Mouse (Mus musculus) adrenal gland, adult 18-20 months (tissue): ENCODE results near the gene Scfd2. TPM values are rescaled to one million over a fixed set of nuclear protein-coding genes. Genes with fewer than 3 reads are reported as not detected.

Source experiments
- DNase-seq, 2 experiments: peaks; one replicate each; pipeline ENCODE4 v3.0.0; 2021 to 2022; ENCODE audit warnings: low spot score in 2 of 2
- total RNA-seq, 2 experiments: library from RNA; stranded (reverse); gene quantifications; 1 replicate in 1 of 2; 2 replicates in 1 of 2; pipeline ENCODE4 v1.2.3; 2021

Gene Scfd2
- total RNA-seq, 2 experiments from 2014 or later = 15.9 to 23.1 TPM

- DNase-seq = no peak
These were observed 285.1 kb downstream of the Scfd2 start for GRCm38 (mm10) chr5:74246453-74246852.

DNA sequence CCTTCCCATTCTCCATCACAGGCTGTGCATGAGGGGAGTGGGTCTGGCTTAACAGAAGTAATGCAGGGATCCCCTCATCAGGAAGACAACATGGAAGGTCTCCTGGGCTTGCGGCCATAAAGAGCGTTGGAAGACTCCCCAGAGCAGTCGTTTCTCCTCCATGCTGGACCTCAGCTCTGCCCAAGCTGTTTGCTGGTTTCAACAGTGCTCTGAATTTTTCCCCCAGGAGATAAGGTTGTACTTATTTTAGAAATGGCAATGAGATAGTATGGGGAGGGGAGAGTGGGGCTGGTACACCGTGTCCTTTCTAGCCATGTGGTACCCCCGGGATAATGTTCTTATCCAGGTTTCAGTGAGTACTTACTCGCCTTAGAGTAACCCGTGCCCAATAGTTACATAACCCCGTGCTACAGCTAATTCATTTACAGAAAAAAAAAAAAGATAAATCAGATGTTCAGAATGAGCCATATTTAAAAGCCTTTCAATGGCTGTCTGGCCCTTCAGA lies 285.9 kb downstream of the Scfd2 start:
- no peak for DNase-seq

DNA sequence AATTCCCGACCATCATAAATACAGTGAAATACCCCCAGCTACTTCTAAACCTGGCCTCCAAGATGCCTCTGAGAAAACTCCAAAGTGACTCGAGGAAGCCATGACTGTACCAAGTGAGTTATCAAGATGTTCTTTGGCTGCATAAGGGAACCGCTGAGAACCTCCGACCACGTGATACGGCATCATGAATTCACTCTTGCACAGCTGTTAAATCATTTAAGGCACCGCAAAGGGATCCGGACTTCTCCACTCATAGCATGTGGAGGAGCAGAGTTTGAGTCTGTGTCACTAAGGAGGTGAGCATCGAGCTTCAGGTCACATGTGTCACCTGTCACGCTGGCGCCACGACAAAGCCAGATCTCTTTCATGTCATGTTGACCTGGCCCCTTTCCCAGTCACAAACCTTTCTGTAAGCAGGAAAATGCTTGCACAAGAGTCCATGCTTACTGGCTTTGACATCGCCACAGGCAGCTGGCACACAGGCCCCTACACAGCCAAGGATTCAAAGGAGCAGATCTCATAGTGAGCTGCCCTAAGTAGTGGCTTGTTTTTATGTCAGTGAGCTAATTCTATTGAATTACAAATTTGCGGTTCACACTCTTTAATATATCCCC lies 287.0 kb downstream of the Scfd2 start:
- DNase-seq = no peak

GRCm38 (mm10) chr5:74242654-74243053 lies 288.9 kb downstream of the Scfd2 start:
- DNase-seq = no peak

GRCm38 (mm10) chr5:74240926-74241680 lies 290.5 kb downstream of the Scfd2 start:
- DNase-seq = no peak

DNA sequence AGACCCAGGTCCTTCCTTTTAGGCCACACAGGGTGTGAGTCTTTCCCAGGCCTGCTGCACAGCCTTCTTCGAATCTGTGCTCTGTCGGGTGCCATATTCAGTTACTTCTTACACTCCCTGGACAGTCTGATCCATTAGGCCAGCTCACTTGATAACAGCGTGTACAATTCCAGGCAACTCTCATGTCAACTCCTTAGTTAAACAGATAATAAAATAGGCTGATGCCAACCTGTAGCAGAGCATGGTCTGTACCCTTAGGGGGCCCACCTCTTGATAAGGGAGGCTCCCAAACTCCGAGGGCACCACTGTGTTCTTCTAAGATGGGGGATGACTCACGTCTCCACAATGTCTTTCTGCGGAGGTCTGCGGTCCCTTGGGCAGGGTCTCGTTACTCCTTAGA lies 291.3 kb downstream of the Scfd2 start:
- no peak for DNase-seq

- no peak for DNase-seq
These were observed 292.2 kb downstream of the Scfd2 start for GRCm38 (mm10) chr5:74239369-74239768.

DNA sequence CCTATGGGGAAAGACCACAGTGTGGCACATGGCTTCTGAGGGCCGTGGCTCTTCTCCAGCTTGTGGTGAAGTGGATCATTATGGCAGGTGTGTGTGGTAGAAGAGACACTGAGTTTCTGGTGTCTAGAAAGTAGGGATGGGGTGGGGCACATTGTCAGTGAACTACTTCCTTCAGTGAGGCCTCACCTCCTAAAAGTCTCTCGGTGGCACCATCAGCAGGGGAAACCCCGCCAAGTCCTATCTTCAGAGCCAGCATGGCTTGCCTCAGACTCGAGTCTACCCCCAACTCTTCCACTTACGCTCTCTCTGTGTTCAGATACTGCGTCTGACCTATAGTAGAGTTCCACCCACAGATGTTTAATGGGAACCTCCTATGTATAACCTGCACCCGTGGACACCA lies 297.8 kb downstream of the Scfd2 start:
- no peak for DNase-seq

- DNase-seq = no peak
These were observed 301.0 kb downstream of the Scfd2 start for GRCm38 (mm10) chr5:74230525-74230924.

GRCm38 (mm10) chr5:74229775-74230413 lies 301.7 kb downstream of the Scfd2 start:
- DNase-seq = no peak

DNA sequence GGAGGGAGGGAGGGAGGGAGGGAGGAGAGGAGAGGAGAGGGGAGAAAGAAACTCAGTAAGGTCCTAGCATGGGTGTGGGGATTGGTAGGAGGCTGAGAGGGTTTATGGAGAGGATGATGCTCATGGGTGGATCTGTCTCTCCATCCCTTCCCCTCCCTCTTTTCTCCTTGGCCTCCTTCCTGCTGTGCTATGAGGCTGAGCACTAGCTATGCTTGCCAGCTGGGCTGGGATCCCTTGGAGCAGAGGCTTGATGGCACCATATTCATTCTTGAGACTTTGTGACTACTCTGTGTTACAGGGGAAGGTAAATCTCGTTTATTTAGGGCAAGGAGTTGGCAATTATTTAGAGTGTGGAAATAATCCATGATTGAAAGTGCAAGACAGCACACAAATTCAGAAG lies 302.6 kb downstream of the Scfd2 start:
- DNase-seq = no peak

DNA sequence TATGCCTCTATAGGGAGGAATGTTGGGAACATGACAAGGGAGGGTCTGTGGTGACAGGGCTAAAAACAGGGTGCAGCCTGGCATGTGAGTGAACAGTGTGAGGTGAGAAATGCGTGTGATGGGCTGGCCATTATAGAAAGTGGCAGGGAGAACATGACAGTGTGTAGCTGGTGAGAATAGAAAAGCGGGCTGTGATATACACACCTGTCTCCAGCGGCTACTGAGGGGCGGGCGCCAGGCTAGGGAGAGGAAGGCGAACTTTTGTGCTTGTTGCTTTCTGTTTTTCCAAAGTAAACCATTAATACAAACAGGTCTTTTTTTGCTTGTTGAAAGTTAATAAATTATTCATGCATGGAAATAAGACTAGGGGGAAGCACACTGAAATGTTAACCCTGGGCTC lies 304.2 kb downstream of the Scfd2 start:
- no peak for DNase-seq

- DNase-seq = no peak
These were observed 305.4 kb downstream of the Scfd2 start for GRCm38 (mm10) chr5:74226183-74226582.

DNA sequence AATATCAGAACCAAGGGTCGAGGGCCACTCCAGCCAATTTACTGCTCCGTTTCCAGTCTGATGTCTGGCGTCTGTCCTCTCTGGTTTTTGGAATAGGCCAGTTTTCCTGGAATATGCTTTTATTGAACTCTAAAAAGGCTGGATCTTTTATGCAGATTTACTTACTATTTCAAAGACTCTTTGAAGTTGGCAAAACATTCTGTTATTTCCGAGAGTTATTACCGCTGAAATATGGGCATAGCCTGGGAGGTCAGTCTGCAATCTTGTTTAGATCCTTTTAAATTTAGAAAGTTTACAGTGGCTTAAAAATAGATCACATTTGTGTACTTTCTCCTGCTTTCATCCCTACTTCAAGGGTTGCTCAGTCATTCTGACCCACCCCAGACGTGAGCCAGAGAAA lies 307.1 kb downstream of the Scfd2 start:
- no peak for DNase-seq

DNA sequence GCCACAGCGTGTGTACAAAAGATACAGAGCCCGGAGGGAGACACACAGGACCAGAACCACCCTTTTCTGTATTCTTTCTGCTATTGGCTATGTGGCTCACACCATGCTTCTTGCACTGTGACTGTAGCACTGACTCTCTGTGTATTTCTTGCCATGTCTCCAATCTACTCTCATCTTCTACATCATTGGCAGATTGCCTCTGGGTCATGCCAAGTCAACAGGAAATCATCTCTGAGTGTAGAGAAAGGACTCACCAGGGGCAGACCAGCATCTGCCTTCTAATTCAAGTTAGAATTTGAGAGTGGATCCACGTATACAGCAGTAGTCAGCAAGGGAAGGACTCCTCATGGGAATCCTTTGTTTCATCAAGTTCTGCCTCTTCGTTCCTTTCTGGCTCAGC lies 308.9 kb downstream of the Scfd2 start:
- no peak for DNase-seq

GRCm38 (mm10) chr5:74218524-74218923 lies 313.0 kb downstream of the Scfd2 start:
- no peak for DNase-seq

GRCm38 (mm10) chr5:74215125-74215524 lies 316.4 kb downstream of the Scfd2 start:
- no peak for DNase-seq

DNA sequence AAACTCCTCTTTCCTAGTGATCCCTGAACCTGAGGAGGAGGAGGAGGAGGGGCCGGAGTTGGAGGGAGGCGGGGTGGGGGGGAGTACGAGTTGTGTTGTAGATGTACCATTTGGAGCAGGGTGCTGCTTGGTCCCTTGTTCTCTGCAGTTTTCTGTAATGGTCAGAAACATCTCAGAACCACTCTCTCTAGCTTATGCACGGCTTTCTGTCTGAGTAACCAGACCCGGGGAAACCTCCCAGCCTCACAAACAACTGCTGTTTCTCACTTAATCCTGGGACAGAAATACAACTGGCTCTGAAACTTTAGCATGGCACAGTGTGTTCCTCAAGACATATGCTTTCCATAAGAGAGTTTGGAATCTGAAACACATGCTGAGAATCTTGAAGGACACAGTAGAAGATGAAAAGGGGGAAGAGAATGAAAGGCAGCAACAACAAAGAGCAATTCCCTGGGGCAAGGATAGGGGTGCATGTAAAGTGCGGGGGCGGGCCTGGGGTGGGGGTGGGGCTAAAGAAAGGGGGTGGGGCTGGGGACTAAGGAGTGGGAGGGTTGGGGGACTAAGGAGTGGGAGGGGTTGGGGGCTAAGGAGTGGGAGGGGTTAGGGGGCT lies 317.0 kb downstream of the Scfd2 start:
- DNase-seq = no peak

- DNase-seq = no peak
These were observed 320.2 kb downstream of the Scfd2 start for GRCm38 (mm10) chr5:74211346-74211745.

GRCm38 (mm10) chr5:74209640-74210039 lies 321.9 kb downstream of the Scfd2 start:
- no peak for DNase-seq

DNA sequence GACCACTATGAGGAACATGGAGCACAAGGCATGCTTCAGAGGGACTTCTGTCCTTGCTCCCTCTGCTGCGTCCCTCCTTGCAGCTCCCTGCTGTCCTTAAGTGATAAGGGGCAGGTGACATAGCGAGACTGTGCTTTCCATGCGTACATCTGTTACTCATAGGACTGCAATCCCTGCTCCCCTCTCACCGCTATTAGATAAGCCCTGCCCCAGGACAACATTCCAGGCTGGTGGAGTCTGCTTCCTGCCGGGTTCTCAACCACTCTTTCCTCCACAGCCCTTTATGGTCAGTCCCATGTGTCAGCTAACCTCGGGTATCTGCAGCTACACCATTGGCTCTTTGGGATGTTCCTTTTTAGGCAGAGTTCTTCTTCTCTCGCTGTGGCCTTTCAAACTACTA lies 323.1 kb downstream of the Scfd2 start:
- no peak for DNase-seq

- DNase-seq = no peak
These were observed 324.4 kb downstream of the Scfd2 start for GRCm38 (mm10) chr5:74207209-74207608.
